Mouse (Mus musculus): ENCODE measurements around the gene Hivep3.

The Hivep3 gene

GRCm38 (mm10) chr4:120167778-120168177 is 434.2 kb downstream of the Hivep3 start:
- in situ Hi-C loops (cut with MboI; ENCODE audit: low pct_unique_long_range_greater_than_20kb in 1 of 2, low sequenced_read_pairs in 2 of 2, unreplicated experiment in 1 of 2): no loop called here

GRCm38 (mm10) chr4:120168346-120168745 is 434.8 kb downstream of the Hivep3 start:
- in situ Hi-C loops (cut with MboI; ENCODE audit: low pct_unique_long_range_greater_than_20kb in 1 of 2, low sequenced_read_pairs in 2 of 2, unreplicated experiment in 1 of 2): no loop called here

GRCm38 (mm10) chr4:120170387-120170936 is 436.9 kb downstream of the Hivep3 start:
- in situ Hi-C loops (cut with MboI; ENCODE audit: low pct_unique_long_range_greater_than_20kb in 1 of 2, low sequenced_read_pairs in 2 of 2, unreplicated experiment in 1 of 2): no loop called here

GRCm38 (mm10) chr4:120172050-120172684 is 438.6 kb downstream of the Hivep3 start:
- in situ Hi-C loops (cut with MboI; ENCODE audit: low pct_unique_long_range_greater_than_20kb in 1 of 2, low sequenced_read_pairs in 2 of 2, unreplicated experiment in 1 of 2): no loop called here

GRCm38 (mm10) chr4:120179123-120179522 is 445.5 kb downstream of the Hivep3 start:
- in situ Hi-C loops (cut with MboI; ENCODE audit: low pct_unique_long_range_greater_than_20kb in 1 of 2, low sequenced_read_pairs in 2 of 2, unreplicated experiment in 1 of 2): no loop called here

- in situ Hi-C loops (cut with MboI; ENCODE audit: low pct_unique_long_range_greater_than_20kb in 1 of 2, low sequenced_read_pairs in 2 of 2, unreplicated experiment in 1 of 2): no loop called here
Observed at GRCm38 (mm10) chr4:120180535-120180934, 447.0 kb downstream of the Hivep3 start.

- in situ Hi-C loops (cut with MboI; ENCODE audit: low pct_unique_long_range_greater_than_20kb in 1 of 2, low sequenced_read_pairs in 2 of 2, unreplicated experiment in 1 of 2): no loop called here
Observed at GRCm38 (mm10) chr4:120184374-120184991, 450.9 kb downstream of the Hivep3 start.

- in situ Hi-C loops (cut with MboI; ENCODE audit: low pct_unique_long_range_greater_than_20kb in 1 of 2, low sequenced_read_pairs in 2 of 2, unreplicated experiment in 1 of 2): no loop called here
Observed at GRCm38 (mm10) chr4:120186441-120186840, 452.9 kb downstream of the Hivep3 start.

- in situ Hi-C loops (cut with MboI; ENCODE audit: low pct_unique_long_range_greater_than_20kb in 1 of 2, low sequenced_read_pairs in 2 of 2, unreplicated experiment in 1 of 2): no loop called here
Observed at GRCm38 (mm10) chr4:120186934-120187333, 453.4 kb downstream of the Hivep3 start.

Data from mouse embryonic stem cell (cell line).